Mouse (Mus musculus) urinary bladder, postnatal 0 days (tissue): ENCODE results near the gene Olfr493. TPM values are rescaled to one million over a fixed set of nuclear protein-coding genes. Genes with fewer than 3 reads are reported as not detected.

ENCODE experiments used
- polyA plus RNA-seq: library from polyadenylated mRNA; unstranded; fragments of >200 nt; fragmentation: Nextera tagmentation; extraction: Ambion mirVana; gene quantifications from 2 replicates; pipeline ENCODE4 v1.2.1, GENCODE M21; 2015

Gene Olfr493
- not detected in 2 replicates for polyA plus RNA-seq

DNA sequence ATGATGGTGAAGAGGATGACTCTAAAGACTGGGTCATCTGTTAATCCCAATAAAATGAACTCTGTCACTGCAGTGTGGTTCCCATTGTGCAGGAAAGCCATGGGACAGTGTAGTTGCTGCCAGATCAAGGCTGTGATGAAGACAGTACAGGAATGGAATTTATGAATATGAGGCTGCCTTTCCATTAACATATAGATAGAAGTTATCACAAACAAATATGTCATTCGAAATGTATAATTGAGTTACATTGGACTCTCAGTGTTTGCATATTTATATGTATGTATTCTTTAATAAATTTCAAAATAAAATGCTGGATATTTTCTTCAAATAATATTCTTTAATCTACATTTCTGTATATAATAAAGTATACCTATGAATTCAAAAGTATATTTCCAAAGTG is at the start of gene Olfr493:
TSS of gene Olfr493 (minus strand) at position 101 of the 400 bp plus-strand sequence.

DNA sequence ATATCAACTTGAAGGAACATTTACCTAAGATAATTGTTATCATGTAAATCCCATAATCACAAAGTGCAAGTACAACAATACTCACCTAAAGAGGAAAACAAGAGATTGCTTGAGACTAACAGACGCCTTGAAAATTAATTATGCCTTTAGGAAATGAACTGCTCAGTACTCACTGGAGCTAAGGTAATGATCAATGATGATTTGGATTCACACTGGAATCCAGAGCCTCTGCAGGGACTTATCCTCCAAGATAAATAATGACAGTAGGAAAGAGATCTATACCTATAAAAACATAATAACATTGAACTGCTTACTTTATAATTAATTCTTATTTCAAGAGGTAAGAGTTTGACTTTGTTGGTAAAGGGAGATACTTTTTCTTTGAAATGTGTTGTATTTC is 46.1 kb upstream of the Olfr493 start, which contains the start of gene Olfr495:
TSS of gene Olfr495 (plus strand) at position 301 of the 400 bp plus-strand sequence.

DNA sequence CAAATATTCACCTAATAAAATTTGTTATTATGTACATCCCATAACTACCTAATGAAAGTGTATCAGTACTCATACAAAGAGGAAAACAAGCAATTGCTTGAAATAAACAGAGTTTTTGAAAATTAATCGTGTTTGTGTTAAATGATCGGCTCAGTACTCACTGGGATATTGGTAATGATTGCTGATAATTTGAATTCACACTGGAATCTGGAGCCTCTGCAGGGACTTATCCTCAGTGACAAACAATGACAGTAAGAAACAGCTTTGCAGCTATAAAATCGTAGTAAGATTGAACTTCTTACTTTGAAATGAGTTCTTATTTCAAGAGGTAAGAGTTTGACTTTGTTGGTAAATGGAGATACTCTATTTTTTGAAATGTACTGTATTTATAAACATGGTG is 18.3 kb upstream of the Olfr493 start, which contains the start of gene Olfr494:
TSS of gene Olfr494 (plus strand) at position 301 of the 400 bp plus-strand sequence.

DNA sequence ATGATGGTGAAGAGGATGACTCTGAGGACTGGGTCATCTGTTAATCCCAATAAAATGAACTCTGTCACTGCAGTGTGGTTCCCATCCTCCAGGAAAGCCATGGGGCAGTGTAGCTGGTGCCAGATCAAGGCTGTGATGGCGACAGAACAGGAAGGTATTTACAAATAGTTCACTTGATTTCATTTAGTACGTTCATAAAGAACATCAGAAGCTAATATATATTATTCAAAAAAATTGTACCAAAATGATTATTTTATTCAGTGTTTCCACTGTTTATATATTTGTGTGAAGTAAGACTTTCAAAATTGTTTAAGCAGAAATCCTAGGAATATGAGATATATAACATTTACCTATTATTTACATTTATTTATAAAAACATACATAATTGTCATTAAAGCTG is 23.2 kb downstream of the Olfr493 start, which contains the start of gene Olfr492:
TSS of gene Olfr492 (minus strand) at position 101 of the 400 bp plus-strand sequence.

DNA sequence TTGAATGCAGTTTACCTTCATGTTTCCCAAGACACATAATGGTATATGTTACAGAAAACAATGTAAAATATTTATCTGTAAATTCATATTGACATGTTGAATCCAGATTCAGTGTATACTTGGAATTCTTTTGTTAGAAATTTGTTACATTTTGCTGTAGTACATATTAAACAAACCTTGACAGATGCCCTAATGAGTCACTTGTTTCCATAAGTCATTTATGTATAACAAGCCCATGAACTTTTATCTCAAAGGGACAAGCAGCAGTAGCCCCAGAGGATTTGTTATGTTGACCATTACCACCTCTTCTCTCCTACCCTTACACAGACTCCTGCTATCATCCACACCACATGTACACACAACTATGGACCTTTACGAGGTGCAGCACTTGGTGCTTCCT is 33.6 kb downstream of the Olfr493 start, which contains the start of gene Olfr491:
TSS of gene Olfr491 (plus strand) at position 301 of the 400 bp plus-strand sequence.

Other genes with a start within 250 kb of the Olfr493 start
- gene Olfr482, start 249.4 kb downstream of the Olfr493 start, polyA plus RNA-seq: 0.12 TPM in 1 of 2 replicates, not detected in the other
- not detected in 2 replicates for gene Olfr483, start 246.1 kb downstream of the Olfr493 start, polyA plus RNA-seq
- gene Olfr484, start 219.5 kb downstream of the Olfr493 start, polyA plus RNA-seq: not detected in 2 replicates
- gene Olfr485, start 187.1 kb downstream of the Olfr493 start, polyA plus RNA-seq: not detected in 2 replicates
- not detected in 2 replicates for gene Olfr486, start 174.2 kb downstream of the Olfr493 start, polyA plus RNA-seq
- gene Olfr487, start 132.3 kb downstream of the Olfr493 start, polyA plus RNA-seq: not detected in 2 replicates
- not detected in 2 replicates for gene Olfr488, start 88.6 kb downstream of the Olfr493 start, polyA plus RNA-seq
- gene Olfr490, start 58.0 kb downstream of the Olfr493 start, polyA plus RNA-seq: not detected in 2 replicates
- not detected in 2 replicates for gene Olfr491, start 33.5 kb downstream of the Olfr493 start, polyA plus RNA-seq
- gene Olfr492, start 23.3 kb downstream of the Olfr493 start, polyA plus RNA-seq: not detected in 2 replicates
- gene Olfr494, start 18.4 kb upstream of the Olfr493 start, polyA plus RNA-seq: not detected in 2 replicates
- not detected in 2 replicates for gene Olfr495, start 46.2 kb upstream of the Olfr493 start, polyA plus RNA-seq
- not detected in 2 replicates for gene Olfr497, start 73.4 kb upstream of the Olfr493 start, polyA plus RNA-seq
- not detected in 2 replicates for gene Olfr498, start 118.3 kb upstream of the Olfr493 start, polyA plus RNA-seq
- not detected in 2 replicates for gene Olfr502, start 178.1 kb upstream of the Olfr493 start, polyA plus RNA-seq
- gene Olfr503, start 197.5 kb upstream of the Olfr493 start, polyA plus RNA-seq: not detected in 2 replicates
- gene Olfr504, start 218.8 kb upstream of the Olfr493 start, polyA plus RNA-seq: not detected in 2 replicates